Mouse (Mus musculus) WW6 (cell line): ENCODE measurements around the gene Phkb.

Experiments
- DNase-seq: peaks from one replicate; pipeline ENCODE4 v3.0.0-alpha.2; 2013; ENCODE audit warnings: low read depth, low spot score

Gene Phkb

DNA sequence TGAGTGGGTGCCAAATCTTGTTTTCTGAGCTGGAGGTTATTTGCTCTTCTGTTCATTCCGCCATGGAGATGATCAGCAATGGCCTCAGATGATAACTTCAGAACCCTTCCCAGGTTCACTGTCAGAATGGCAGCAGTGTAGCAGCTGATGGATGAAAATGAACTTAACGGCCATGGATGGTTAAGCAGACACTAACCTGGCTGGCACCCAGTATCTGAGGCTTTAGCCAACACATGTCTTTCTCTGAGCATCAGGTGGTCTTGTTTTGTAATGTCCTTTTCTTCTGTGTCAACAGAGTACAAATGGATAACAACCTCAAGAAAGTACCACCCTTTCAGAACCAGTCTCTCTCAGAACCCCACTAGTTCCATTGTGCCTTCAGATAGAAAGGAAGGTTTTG is 246.0 kb downstream of the Phkb start:
- DNase-seq, result no peak

DNA sequence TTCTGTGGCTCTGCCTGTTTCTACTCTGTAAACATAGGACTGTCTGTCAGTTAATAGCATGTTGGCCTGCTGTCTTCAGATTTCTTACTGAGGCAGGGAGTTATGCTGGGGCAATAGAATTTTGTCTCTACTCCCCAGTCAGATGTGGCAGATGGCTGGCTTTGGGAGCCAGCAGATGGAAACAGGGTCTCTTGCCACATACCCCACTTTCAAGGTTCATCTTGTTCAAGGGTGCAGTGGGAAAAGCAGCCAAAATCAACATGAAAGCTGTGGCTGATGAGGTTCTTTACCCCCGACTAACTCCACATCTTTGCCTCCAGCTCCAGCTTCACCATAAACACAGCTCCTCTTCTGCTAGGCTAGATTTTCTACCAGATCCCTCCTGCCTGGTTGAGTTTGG is 246.7 kb downstream of the Phkb start:
- DNase-seq, result no peak

DNA sequence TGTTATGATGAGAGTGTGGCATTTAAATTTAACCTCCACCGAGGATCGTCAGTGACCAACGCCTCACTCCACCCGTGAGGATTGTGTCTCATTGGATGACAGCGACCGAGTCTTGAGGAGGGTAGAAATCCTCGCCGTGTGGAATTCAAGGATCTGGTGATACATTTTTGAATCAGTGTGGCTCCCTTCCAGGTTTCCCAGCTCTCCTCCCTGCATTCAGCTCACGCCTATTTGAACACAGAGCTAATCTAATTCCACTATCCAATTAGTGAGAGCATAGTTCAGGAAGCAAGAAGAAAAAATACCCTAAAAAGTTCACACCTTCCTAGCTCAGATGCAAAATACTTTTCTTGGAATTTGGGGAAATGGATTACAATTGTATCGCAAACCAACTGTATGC is 249.9 kb downstream of the Phkb start:
- no peak for DNase-seq
